Mouse (Mus musculus) embryo, embryonic 11.5 days (tissue): Measurements from ENCODE around the gene Recql.

Experiments
- DNase-seq: peaks from one replicate; pipeline ENCODE4 v3.0.0-alpha.2; 2012; ENCODE audit warnings: low read depth, low spot score

Recql gene

GRCm38 (mm10) chr6:142387011-142387754 lies at the start of gene Recql, which contains the start of gene Golt1b:
Gene Recql (minus strand): TSS chr6:142387087.
Gene Golt1b (plus strand): TSS chr6:142387221.
- DNase-seq, result peak; percentile 91

GRCm38 (mm10) chr6:142429072-142429471 lies 42.2 kb upstream of the Recql start:
- DNase-seq, result no peak

GRCm38 (mm10) chr6:142424976-142425375 lies 38.1 kb upstream of the Recql start:
- no peak for DNase-seq

GRCm38 (mm10) chr6:142414597-142414996 lies 27.7 kb upstream of the Recql start:
- no peak for DNase-seq

GRCm38 (mm10) chr6:142413845-142414244 lies 27.0 kb upstream of the Recql start:
- no peak for DNase-seq

- DNase-seq, result no peak
Measured at GRCm38 (mm10) chr6:142412906-142413491, 26.1 kb upstream of the Recql start, which contains the start of gene Spx. Gene Spx (plus strand): TSS chr6:142413441.

GRCm38 (mm10) chr6:142411140-142411539 lies 24.3 kb upstream of the Recql start:
- no peak for DNase-seq

GRCm38 (mm10) chr6:142395756-142396155 lies 8.9 kb upstream of the Recql start:
- no peak for DNase-seq

GRCm38 (mm10) chr6:142394669-142395068 lies 7.8 kb upstream of the Recql start:
- no peak for DNase-seq

- no peak for DNase-seq
Measured at GRCm38 (mm10) chr6:142392312-142392711, 5.4 kb upstream of the Recql start.

- DNase-seq, result no peak
Measured at GRCm38 (mm10) chr6:142389101-142389500, 2.2 kb upstream of the Recql start.

GRCm38 (mm10) chr6:142387755-142388271 lies 926 bp upstream of the Recql start:
- DNase-seq, result no peak

- no peak for DNase-seq
Measured at GRCm38 (mm10) chr6:142386285-142387010, 439 bp downstream of the Recql start.

- no peak for DNase-seq
Measured at GRCm38 (mm10) chr6:142384521-142384920, 2.4 kb downstream of the Recql start.

GRCm38 (mm10) chr6:142381615-142382014 lies 5.3 kb downstream of the Recql start:
- no peak for DNase-seq

- no peak for DNase-seq
Measured at GRCm38 (mm10) chr6:142379961-142380360, 6.9 kb downstream of the Recql start.

GRCm38 (mm10) chr6:142378576-142379330 lies 8.1 kb downstream of the Recql start:
- no peak for DNase-seq

- no peak for DNase-seq
Measured at GRCm38 (mm10) chr6:142377081-142377480, 9.8 kb downstream of the Recql start.

GRCm38 (mm10) chr6:142369568-142369967 lies 17.3 kb downstream of the Recql start:
- DNase-seq, result no peak

- DNase-seq, result no peak
Measured at GRCm38 (mm10) chr6:142367565-142367964, 19.3 kb downstream of the Recql start.

GRCm38 (mm10) chr6:142366473-142367018 lies 20.3 kb downstream of the Recql start:
- DNase-seq, result no peak
